Mouse (Mus musculus): ENCODE results near the gene H2-Q7. TPM values are rescaled to one million over a fixed set of nuclear protein-coding genes. Genes with fewer than 3 reads are reported as not detected.

H2-Q7 gene
- polyA plus RNA-seq, 1 experiment from 2014 or later: 1.2 TPM

DNA sequence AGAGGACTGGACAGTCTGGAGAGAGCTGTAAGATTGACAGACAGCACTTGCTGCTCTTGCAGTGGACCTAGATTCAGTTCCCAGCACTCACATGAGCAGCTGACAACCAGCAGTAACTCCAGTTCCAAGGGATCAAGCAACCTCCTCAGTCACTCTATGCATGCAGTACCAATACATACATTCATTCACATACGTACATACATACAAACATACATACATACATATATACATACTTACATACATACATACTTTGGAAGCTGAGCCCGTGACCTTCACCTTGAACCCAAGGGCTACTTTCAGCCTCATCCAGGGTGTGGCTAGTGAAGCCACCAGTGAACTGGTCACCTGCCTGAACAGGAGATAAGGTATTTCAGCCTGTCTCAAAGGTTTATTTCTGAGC lies 49.1 kb downstream of the H2-Q7 start:
- no peak for ATAC-seq (ENCODE audit: low FRiP score, low TSS enrichment)
- H3K4me1 ChIP-seq (replicated peaks; ENCODE audit: control insufficient read depth, insufficient read depth): no peaks in the 10 kb centered on the region
- no peaks in the 10 kb centered on the region for H3K27me3 ChIP-seq (ENCODE audit: control insufficient read depth, insufficient read depth, low read length)
- no peak overlapping the region for H3K27ac ChIP-seq (replicated peaks)
- H3K9ac ChIP-seq (ENCODE audit: low read length): no peak overlapping the region
- H3K36me3 ChIP-seq (ENCODE audit: control insufficient read depth, insufficient read depth, low read length): no peaks in the 10 kb centered on the region
- H3K4me3 ChIP-seq (ENCODE audit: low read depth, low read length): no peak overlapping the region
- TF ChIP-seq CTCF (IDR thresholded peaks at IDR 0.05; ENCODE audit: low read depth) (no peak), EP300 (optimal IDR thresholded peaks at IDR 0.05) (no peak)
- 95% methylated on average over 2 of the region's 2 CpGs for WGBS
- no peak for DNase-seq (ENCODE audit: low spot score)
- no peak overlapping the region for H3K4me2 ChIP-seq (replicated peaks; ENCODE audit: low read depth)
- no peaks in the 10 kb centered on the region for H3K9me3 ChIP-seq (ENCODE audit: control insufficient read depth, low read length)

DNA sequence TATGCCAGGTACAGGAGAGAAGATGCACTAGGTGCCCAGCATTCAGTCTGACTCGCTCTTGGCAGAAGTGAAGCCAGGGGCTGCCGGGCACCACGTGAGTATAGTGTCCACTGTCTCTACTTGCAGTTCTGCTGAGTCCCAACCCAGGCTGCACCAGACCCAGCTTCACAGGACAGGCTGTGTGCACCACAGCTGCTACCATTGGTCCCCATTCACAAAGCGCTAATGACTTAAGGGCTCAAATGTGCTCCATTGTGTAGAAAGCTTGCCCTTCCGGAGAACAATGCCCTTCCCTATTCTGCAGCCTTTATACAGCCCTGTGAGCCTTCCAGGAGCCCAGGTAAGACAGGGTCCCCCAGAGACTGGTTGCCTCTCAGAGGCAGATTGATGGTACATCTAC lies 51.4 kb downstream of the H2-Q7 start:
- Histone ChIP-seq H3K4me2 (replicated peaks; ENCODE audit: low read depth) (no peak overlapping the region), H3K4me1 (replicated peaks; ENCODE audit: control insufficient read depth, insufficient read depth) (no peaks in the 10 kb centered on the region), H3K9me3 (ENCODE audit: control insufficient read depth, low read length) (no peaks in the 10 kb centered on the region), H3K4me3 (ENCODE audit: low read depth, low read length) (no peak overlapping the region), H3K9ac (ENCODE audit: low read length) (no peak overlapping the region), H3K36me3 (ENCODE audit: control insufficient read depth, insufficient read depth, low read length) (no peaks in the 10 kb centered on the region), H3K27ac (replicated peaks) (no peak overlapping the region), H3K27me3 (ENCODE audit: control insufficient read depth, insufficient read depth, low read length) (no peaks in the 10 kb centered on the region)
- 60% methylated on average over 5 of the region's 5 CpGs for WGBS
- DNase-seq (ENCODE audit: low spot score) (no peak), ATAC-seq (ENCODE audit: low FRiP score, low TSS enrichment) (no peak)
- TF ChIP-seq CTCF (IDR thresholded peaks at IDR 0.05; ENCODE audit: low read depth): no peak

Other genes starting within 250 kb of the H2-Q7 start
- gene Ltb, start 244.7 kb upstream of the H2-Q7 start, polyA plus RNA-seq (2015; fragmentation: Nextera tagmentation; extraction: Ambion mirVana): 0.63 and 0.78 TPM in 2 replicates
- gene Tnf, start 237.1 kb upstream of the H2-Q7 start, polyA plus RNA-seq (2015; fragmentation: Nextera tagmentation; extraction: Ambion mirVana): 0.32 and 0.40 TPM in 2 replicates
- 0.11 and 0.16 TPM in 2 replicates for gene Lta, start 233.8 kb upstream of the H2-Q7 start, polyA plus RNA-seq (2015; fragmentation: Nextera tagmentation; extraction: Ambion mirVana)
- 0.27 and 0.33 TPM in 2 replicates for gene Gm16181, start 218.3 kb upstream of the H2-Q7 start, polyA plus RNA-seq (2015; fragmentation: Nextera tagmentation; extraction: Ambion mirVana)
- gene Atp6v1g2, start 205.5 kb upstream of the H2-Q7 start, polyA plus RNA-seq (2015; fragmentation: Nextera tagmentation; extraction: Ambion mirVana): 3.0 and 3.6 TPM in 2 replicates
- gene Nfkbil1, start 203.4 kb upstream of the H2-Q7 start, polyA plus RNA-seq (2015; fragmentation: Nextera tagmentation; extraction: Ambion mirVana): 7.4 and 7.5 TPM in 2 replicates
- gene Ddx39b, start 197.4 kb upstream of the H2-Q7 start, polyA plus RNA-seq (2015; fragmentation: Nextera tagmentation; extraction: Ambion mirVana): 143 and 145 TPM in 2 replicates
- gene H2-D1, start 176.4 kb upstream of the H2-Q7 start, polyA plus RNA-seq (2015; fragmentation: Nextera tagmentation; extraction: Ambion mirVana): 303 and 307 TPM in 2 replicates
- gene H2-Q1, start 118.8 kb upstream of the H2-Q7 start, polyA plus RNA-seq (2015; fragmentation: Nextera tagmentation; extraction: Ambion mirVana): not detected in 2 replicates
- gene H2-Q2, start 96.9 kb upstream of the H2-Q7 start, polyA plus RNA-seq (2015; fragmentation: Nextera tagmentation; extraction: Ambion mirVana): 1.2 and 1.6 TPM in 2 replicates
- gene H2-Q4, start 59.5 kb upstream of the H2-Q7 start, polyA plus RNA-seq (2015; fragmentation: Nextera tagmentation; extraction: Ambion mirVana): 2.7 and 3.3 TPM in 2 replicates
- 0.22 and 0.35 TPM in 2 replicates for gene H2-Q6, start 14.3 kb upstream of the H2-Q7 start, polyA plus RNA-seq (2015; fragmentation: Nextera tagmentation; extraction: Ambion mirVana)
- gene H2-Q10, start 30.9 kb downstream of the H2-Q7 start, polyA plus RNA-seq (2015; fragmentation: Nextera tagmentation; extraction: Ambion mirVana): 0.99 and 1.4 TPM in 2 replicates
- not detected in 2 replicates for gene Pou5f1, start 66.9 kb downstream of the H2-Q7 start, polyA plus RNA-seq (2015; fragmentation: Nextera tagmentation; extraction: Ambion mirVana)
- gene Tcf19, start 77.7 kb downstream of the H2-Q7 start, polyA plus RNA-seq (2015; fragmentation: Nextera tagmentation; extraction: Ambion mirVana): 32.7 and 34.5 TPM in 2 replicates
- 7.1 and 7.4 TPM in 2 replicates for gene Cchcr1, start 77.9 kb downstream of the H2-Q7 start, polyA plus RNA-seq (2015; fragmentation: Nextera tagmentation; extraction: Ambion mirVana)
- gene Psors1c2, start 94.0 kb downstream of the H2-Q7 start, polyA plus RNA-seq (2015; fragmentation: Nextera tagmentation; extraction: Ambion mirVana): 66.1 and 66.8 TPM in 2 replicates
- 106 and 139 TPM in 2 replicates for gene Cdsn, start 113.0 kb downstream of the H2-Q7 start, polyA plus RNA-seq (2015; fragmentation: Nextera tagmentation; extraction: Ambion mirVana)
- gene 2300002M23Rik, start 128.3 kb downstream of the H2-Q7 start, polyA plus RNA-seq (2015; fragmentation: Nextera tagmentation; extraction: Ambion mirVana): 234 and 311 TPM in 2 replicates
- gene Sfta2, start 162.4 kb downstream of the H2-Q7 start, polyA plus RNA-seq (2015; fragmentation: Nextera tagmentation; extraction: Ambion mirVana): 7.6 and 8.6 TPM in 2 replicates
- gene Gm9573, start 187.5 kb downstream of the H2-Q7 start, polyA plus RNA-seq (2015; fragmentation: Nextera tagmentation; extraction: Ambion mirVana): 2.6 and 3.9 TPM in 2 replicates
- gene Mucl3, start 204.5 kb downstream of the H2-Q7 start, polyA plus RNA-seq (2015; fragmentation: Nextera tagmentation; extraction: Ambion mirVana): 768 and 930 TPM in 2 replicates
- gene Vars2, start 228.4 kb downstream of the H2-Q7 start, polyA plus RNA-seq (2015; fragmentation: Nextera tagmentation; extraction: Ambion mirVana): 10.3 and 10.6 TPM in 2 replicates
- gene Gtf2h4, start 234.6 kb downstream of the H2-Q7 start, polyA plus RNA-seq (2015; fragmentation: Nextera tagmentation; extraction: Ambion mirVana): 20.7 and 20.8 TPM in 2 replicates